Mouse (Mus musculus): ENCODE results near the gene Phrf1.

GRCm38 (mm10) chr7:141276546-141276945 lies 48.0 kb downstream of the Phrf1 start, which contains the start of gene Cdhr5:
- no peak for TF ChIP-seq JUND (IDR thresholded peaks at IDR 0.05; ENCODE audit: low read depth, low read length)
- no peak for TF ChIP-seq POLR2A (IDR thresholded peaks at IDR 0.05; ENCODE audit: control insufficient read depth in 1 of 2, insufficient read depth in 1 of 2, low read depth in 1 of 2, low read length in 2 of 2, poor library complexity in 1 of 2)
- TF ChIP-seq RCOR1 (IDR thresholded peaks at IDR 0.05; ENCODE audit: low read depth, low read length) = no peak
- no peak for TF ChIP-seq CHD2 (IDR thresholded peaks at IDR 0.05; ENCODE audit: low read length)
- TF ChIP-seq ETS1 (IDR thresholded peaks at IDR 0.05; ENCODE audit: low read depth, low read length) = no peak
- TF ChIP-seq MEF2A (IDR thresholded peaks at IDR 0.05; ENCODE audit: extremely low read depth, insufficient replicate concordance, low read depth, low read length, poor library complexity, severe bottlenecking) = no peak
- no peak for TF ChIP-seq E2F4 (IDR thresholded peaks at IDR 0.05; ENCODE audit: borderline replicate concordance, low read depth, low read length)

All from MEL (cell line).